12 mouse cellular contexts compared by ENCODE assay signal in genomic region chr7:101870629-101871028, GRCm38 (mm10). TPM values are rescaled to one million over a fixed set of nuclear protein-coding genes. Genes with fewer than 3 reads are reported as not detected.
DNase-seq lines count a peak whose midpoint lies in the region; ATAC-seq and TF ChIP-seq lines count a peak whose summit lies in the region.
"Had no signal": no experiment of that assay in that cellular context is flagged by ENCODE, and none has a peak within 500 bp of the region (broad histone marks: within the 10 kb centered on the region; RNA-seq: fewer than 3 reads in every experiment).

Gene Folr1, minus strand, starts transcription at chr7:101870788.

- no peak for ATAC-seq in liver, postnatal 0 days
- no peak for ATAC-seq in liver, embryonic 11.5 days (replicated peaks; ENCODE audit: low FRiP score)
- ATAC-seq in midbrain, embryonic 15.5 days (replicated peaks), result no peak

- H3K4me2 ChIP-seq in liver, postnatal 0 days (ENCODE audit: low read depth, low read length), result no peak within 1 kb of the TSS
- no peak within 1 kb of the TSS for H3K4me2 ChIP-seq in liver, embryonic 11.5 days
- H3K4me2 ChIP-seq in midbrain, embryonic 15.5 days, result no peak within 1 kb of the TSS
- H3K4me2 ChIP-seq: embryonic facial prominence, embryonic 15.5 days had no signal

- 0 out of 2 replicates have a peak within 1 kb of the TSS, but pooled peaks have one; percentile 4 for H3K27ac ChIP-seq in liver, postnatal 0 days (ENCODE audit: low read depth)
- H3K27ac ChIP-seq in liver, embryonic 11.5 days (ENCODE audit: low read depth, low read length), result no peak within 1 kb of the TSS
- no peak within 1 kb of the TSS for H3K27ac ChIP-seq in hindbrain, embryonic 10.5 days
- no peak within 1 kb of the TSS for H3K27ac ChIP-seq in midbrain, embryonic 15.5 days
- H3K27ac ChIP-seq: embryonic facial prominence, embryonic 15.5 days had no signal

- intact Hi-C loops in left cerebral cortex, postnatal 4 days (cut with DNase I), result no loop called here

- H3K4me1 ChIP-seq in liver, postnatal 0 days (ENCODE audit: insufficient read depth), result no peaks in the 10 kb centered on the region
- H3K4me1 ChIP-seq in liver, embryonic 11.5 days (replicated peaks; ENCODE audit: control insufficient read depth, insufficient read depth, low read length), result no peaks in the 10 kb centered on the region
- H3K4me1 ChIP-seq in hindbrain, embryonic 10.5 days (replicated peaks), result peaks cover 20% of the 10 kb centered on the region
- peaks cover 6% of the 10 kb centered on the region; the same call in 1 of the 2 replicates for H3K4me1 ChIP-seq in midbrain, embryonic 15.5 days
- H3K4me1 ChIP-seq: embryonic facial prominence, embryonic 15.5 days had no signal

- H3K36me3 ChIP-seq in liver, postnatal 0 days (replicated peaks; ENCODE audit: insufficient read depth, low read length), result no peaks in the 10 kb centered on the region
- H3K36me3 ChIP-seq in liver, embryonic 11.5 days (ENCODE audit: control insufficient read depth, insufficient read depth, low read length), result no peaks in the 10 kb centered on the region
- H3K36me3 ChIP-seq in hindbrain, embryonic 10.5 days, result no peaks in the 10 kb centered on the region
- H3K36me3 ChIP-seq in midbrain, embryonic 15.5 days (replicated peaks), result no peaks in the 10 kb centered on the region
- H3K36me3 ChIP-seq: embryonic facial prominence, embryonic 15.5 days had no signal

- WGBS in liver, postnatal 0 days (ENCODE audit: insufficient replicate concordance), result 50% methylated on average over 2 of the region's 2 CpGs
- 62% methylated on average over 2 of the region's 2 CpGs for WGBS in liver, embryonic 11.5 days
- 83% methylated on average over 2 of the region's 2 CpGs for WGBS in hindbrain, embryonic 10.5 days
- 77% methylated on average over 2 of the region's 2 CpGs for WGBS in midbrain, embryonic 15.5 days

- DNase-seq in liver, postnatal 0 days, result no peak
- DNase-seq in liver, embryonic 11.5 days (ENCODE audit: low spot score), result no peak
- DNase-seq in hindbrain, embryonic 10.5 days (ENCODE audit: low spot score), result no peak
- DNase-seq in kidney, adult 18-20 months, result peak; percentile 72
- DNase-seq in left cerebral cortex, postnatal 4 days, result no peak
- no peak for DNase-seq in ovary, adult 18-20 months (ENCODE audit: low spot score)
- DNase-seq: adrenal gland, postnatal 25 days; gastrocnemius, postnatal 36 days; layer of hippocampus, postnatal 36 days; thymus, postnatal 14 days had no signal

- H3K4me3 ChIP-seq in liver, postnatal 0 days (ENCODE audit: low read depth, low read length), result no peak within 1 kb of the TSS
- no peak within 1 kb of the TSS for H3K4me3 ChIP-seq in liver, embryonic 11.5 days (ENCODE audit: low read depth, low read length)
- no peak within 1 kb of the TSS for H3K4me3 ChIP-seq in hindbrain, embryonic 10.5 days
- no peak within 1 kb of the TSS for H3K4me3 ChIP-seq in midbrain, embryonic 15.5 days
- H3K4me3 ChIP-seq: embryonic facial prominence, embryonic 15.5 days had no signal

- no peaks in the 10 kb centered on the region for H3K9me3 ChIP-seq in liver, postnatal 0 days (ENCODE audit: low read length)
- no peaks in the 10 kb centered on the region for H3K9me3 ChIP-seq in liver, embryonic 11.5 days (ENCODE audit: control insufficient read depth, low read length)
- no peaks in the 10 kb centered on the region for H3K9me3 ChIP-seq in hindbrain, embryonic 10.5 days
- H3K9me3 ChIP-seq in midbrain, embryonic 15.5 days, result no peaks in the 10 kb centered on the region
- H3K9me3 ChIP-seq: embryonic facial prominence, embryonic 15.5 days had no signal

- no peak for TF ChIP-seq CTCF in liver, postnatal 0 days (IDR thresholded peaks at IDR 0.05; ENCODE audit: low read depth)

- H3K9ac ChIP-seq in liver, postnatal 0 days (replicated peaks), result no peak within 1 kb of the TSS
- H3K9ac ChIP-seq in liver, embryonic 11.5 days (ENCODE audit: low read depth, low read length), result no peak within 1 kb of the TSS
- no peak within 1 kb of the TSS for H3K9ac ChIP-seq in midbrain, embryonic 15.5 days
- H3K9ac ChIP-seq: embryonic facial prominence, embryonic 15.5 days had no signal

- TF ChIP-seq EP300 in liver, postnatal 0 days (IDR thresholded peaks at IDR 0.05; ENCODE audit: low read depth), result no peak

- H3K27me3 ChIP-seq in liver, postnatal 0 days (ENCODE audit: insufficient read depth, low read length), result no peaks in the 10 kb centered on the region
- H3K27me3 ChIP-seq in liver, embryonic 11.5 days (replicated peaks; ENCODE audit: control insufficient read depth, insufficient read depth, low read length), result no peaks in the 10 kb centered on the region
- H3K27me3 ChIP-seq in hindbrain, embryonic 10.5 days (ENCODE audit: insufficient read depth, poor library complexity, severe bottlenecking), result no peaks in the 10 kb centered on the region
- no peaks in the 10 kb centered on the region for H3K27me3 ChIP-seq in midbrain, embryonic 15.5 days (replicated peaks)
- H3K27me3 ChIP-seq: embryonic facial prominence, embryonic 15.5 days had no signal

RNA-seq across cellular contexts. Expression of gene Folr1, which starts in this region (rescaled TPM):
- polyA plus RNA-seq in liver, postnatal 0 days (2015; fragmentation: Nextera tagmentation; extraction: Ambion mirVana), result 0.63 and 0.92 TPM in 2 replicates
- polyA plus RNA-seq in liver, embryonic 11.5 days (2014; fragmentation: Nextera tagmentation; extraction: Ambion mirVana), result 0.27 and 0.42 TPM in 2 replicates
- 10.8 and 17.1 TPM in 2 replicates for polyA plus RNA-seq in hindbrain, embryonic 10.5 days (2016; fragmentation: Nextera tagmentation; extraction: Ambion mirVana)
- 17.4 and 18.8 TPM in 2 replicates for polyA plus RNA-seq in midbrain, embryonic 15.5 days (2015; fragmentation: Nextera tagmentation; extraction: Ambion mirVana)
- total RNA-seq in left cerebral cortex, postnatal 4 days (2021), result 1 to 10 TPM in 1 of 2 experiments, under 1 TPM in 1; 0.40 to 1.4 TPM
